Mouse (Mus musculus) cortical plate, adult 2 months (tissue): ENCODE data around the gene Trim56.

Experiments
- CTCF ChIP-seq: fragments of 200-500 bp; IDR thresholded peaks from 2 replicates; pipeline ENCODE4 v1.5.1; 2011; ENCODE audit warnings: mild to moderate bottlenecking, control low read depth, low read length; ENCODE audit not compliant: insufficient read depth; ENCODE audit errors: extremely low read depth
- POLR2A ChIP-seq: fragments of 200-500 bp; IDR thresholded peaks from 2 replicates; pipeline ENCODE4 v1.6.1; 2011; ENCODE audit warnings: mild to moderate bottlenecking, low read length, control low read depth; ENCODE audit not compliant: insufficient read depth; ENCODE audit errors: extremely low read depth

GRCm38 (mm10) chr5:137068711-137069110 lies 47.3 kb downstream of the Trim56 start:
- no peak for TF ChIP-seq CTCF
- no peak for TF ChIP-seq POLR2A
